Mouse (Mus musculus) hindbrain, embryonic 16.5 days (tissue): ENCODE results near the gene Prepl. TPM values are rescaled to one million over a fixed set of nuclear protein-coding genes. Genes with fewer than 3 reads are reported as not detected.

Source experiments
- ATAC-seq: fragments of 200-750 bp; cut with Nextera tagmentation; 2 replicates; pipeline ENCODE4 v1.8.0; 2017; ENCODE audit warnings: moderate TSS enrichment, moderate library complexity
- H3K27ac ChIP-seq: fragments of 300-500 bp; sonication (generic); 2 replicates; pipeline ENCODE4 v1.5.1; 2014; ENCODE audit warnings: low read depth, mild to moderate bottlenecking, control low read depth, low read length, moderate library complexity
- H3K27me3 ChIP-seq: fragments of 300-500 bp; sonication (generic); replicated peaks from 2 replicates; pipeline ENCODE4 v1.6.1; 2014; ENCODE audit warnings: low read length; ENCODE audit not compliant: control insufficient read depth, insufficient read depth
- H3K36me3 ChIP-seq: fragments of 300-500 bp; sonication (generic); 2 replicates; pipeline ENCODE4 v1.6.1; 2014; ENCODE audit warnings: mild to moderate bottlenecking, low read length, moderate library complexity, mixed read lengths; ENCODE audit not compliant: control insufficient read depth, insufficient read depth
- H3K4me1 ChIP-seq: fragments of 300-500 bp; sonication (generic); 2 replicates; pipeline ENCODE4 v1.6.1; 2014; ENCODE audit warnings: low read depth, low read length; ENCODE audit not compliant: control insufficient read depth, insufficient read depth
- H3K4me2 ChIP-seq: fragments of 300-500 bp; sonication (generic); 2 replicates; pipeline ENCODE4 v1.6.1; 2014; ENCODE audit warnings: mild to moderate bottlenecking, low read length, control low read depth, moderate library complexity
- H3K4me3 ChIP-seq: fragments of 300-500 bp; sonication (generic); 2 replicates; pipeline ENCODE4 v1.5.1; 2014; ENCODE audit warnings: mild to moderate bottlenecking, low read length, control low read depth, moderate library complexity
- H3K9ac ChIP-seq: fragments of 300-500 bp; sonication (generic); 2 replicates; pipeline ENCODE4 v1.6.1; 2014; ENCODE audit warnings: low read depth, mild to moderate bottlenecking, control low read depth, low read length, moderate library complexity
- H3K9me3 ChIP-seq: fragments of 300-500 bp; sonication (generic); 2 replicates; pipeline ENCODE4 v1.6.1; 2014; ENCODE audit warnings: mild to moderate bottlenecking, low read length, moderate library complexity; ENCODE audit not compliant: control insufficient read depth
- WGBS: fragments of 180-500 bp; shearing (Covaris S2); extraction: QIAGEN DNeasy Blood & Tissue Kit; methylation state at CpG from one replicate; pipeline ENCODE4 v1.1.7; 2014; 5-methylcytosine and 5-hydroxymethylcytosine counted together
- polyA plus RNA-seq: library from polyadenylated mRNA; unstranded; fragments of >200 nt; fragmentation: Nextera tagmentation; extraction: Ambion mirVana; gene quantifications from 2 replicates; pipeline ENCODE4 v1.2.1, GENCODE M21; 2015

Prepl gene
- polyA plus RNA-seq, 1 experiment from 2014 or later, result 131 TPM

GRCm38 (mm10) chr17:85020343-85020742 lies 69.7 kb downstream of the Prepl start:
- no peaks in the 10 kb centered on the region for H3K4me1 ChIP-seq
- no peaks in the 10 kb centered on the region for H3K36me3 ChIP-seq
- WGBS, result 86% methylated on average over 3 of the region's 3 CpGs
- H3K9ac ChIP-seq, result no peak overlapping the region
- H3K4me2 ChIP-seq, result no peak overlapping the region
- H3K27me3 ChIP-seq, result no peaks in the 10 kb centered on the region
- ATAC-seq, result no peak
- H3K4me3 ChIP-seq, result no peak overlapping the region
- H3K9me3 ChIP-seq, result no peaks in the 10 kb centered on the region
- H3K27ac ChIP-seq, result no peak overlapping the region

- no peak for ATAC-seq
- Histone ChIP-seq H3K4me2 (no peak overlapping the region), H3K9ac (no peak overlapping the region), H3K36me3 (no peaks in the 10 kb centered on the region), H3K4me3 (no peak overlapping the region), H3K27me3 (no peaks in the 10 kb centered on the region), H3K27ac (no peak overlapping the region), H3K9me3 (no peaks in the 10 kb centered on the region), H3K4me1 (no peaks in the 10 kb centered on the region)
- 87% methylated on average over 5 of the region's 5 CpGs for WGBS
Measured at GRCm38 (mm10) chr17:85018794-85019193, 71.2 kb downstream of the Prepl start.

GRCm38 (mm10) chr17:85018344-85018743 lies 71.7 kb downstream of the Prepl start:
- 87% methylated on average over 3 of the region's 3 CpGs for WGBS
- H3K27ac ChIP-seq, result no peak overlapping the region
- no peaks in the 10 kb centered on the region for H3K9me3 ChIP-seq
- no peaks in the 10 kb centered on the region for H3K4me1 ChIP-seq
- no peak overlapping the region for H3K4me3 ChIP-seq
- H3K27me3 ChIP-seq, result no peaks in the 10 kb centered on the region
- H3K36me3 ChIP-seq, result no peaks in the 10 kb centered on the region
- no peak overlapping the region for H3K4me2 ChIP-seq
- no peak for ATAC-seq
- no peak overlapping the region for H3K9ac ChIP-seq

- no peak for ATAC-seq
Measured at GRCm38 (mm10) chr17:85014632-85015031, 75.4 kb downstream of the Prepl start.

GRCm38 (mm10) chr17:85013485-85013884 lies 76.6 kb downstream of the Prepl start:
- H3K9me3 ChIP-seq, result no peaks in the 10 kb centered on the region
- H3K36me3 ChIP-seq, result no peaks in the 10 kb centered on the region
- H3K4me3 ChIP-seq, result no peak overlapping the region
- no peak overlapping the region for H3K9ac ChIP-seq
- no peaks in the 10 kb centered on the region for H3K27me3 ChIP-seq
- WGBS, result 80% methylated on average over 6 of the region's 6 CpGs
- no peak overlapping the region for H3K4me2 ChIP-seq
- no peak overlapping the region for H3K27ac ChIP-seq
- ATAC-seq, result no peak
- H3K4me1 ChIP-seq, result no peaks in the 10 kb centered on the region

More at GRCm38 (mm10) chr17:85014632-85015031, 75.4 kb downstream of the Prepl start:
- Histone ChIP-seq H3K4me2 (no peak overlapping the region), H3K9me3 (no peaks in the 10 kb centered on the region), H3K27ac (no peak overlapping the region), H3K27me3 (no peaks in the 10 kb centered on the region), H3K4me3 (no peak overlapping the region), H3K9ac (no peak overlapping the region), H3K36me3 (no peaks in the 10 kb centered on the region), H3K4me1 (no peaks in the 10 kb centered on the region)
- 93% methylated on average over 3 of the region's 3 CpGs for WGBS

Other genes starting within 250 kb of the Prepl start
- gene Ppm1b, start 133.5 kb downstream of the Prepl start, polyA plus RNA-seq, result 72.8 and 74.5 TPM in 2 replicates
- 0.09 and 0.17 TPM in 2 replicates for gene Slc3a1, start 61.9 kb downstream of the Prepl start, polyA plus RNA-seq
- gene Camkmt, start 311 bp upstream of the Prepl start, polyA plus RNA-seq, result 20.1 and 22.9 TPM in 2 replicates